Mouse (Mus musculus): Measurements from ENCODE around the gene G0s2. TPM values are rescaled to one million over a fixed set of nuclear protein-coding genes. Genes with fewer than 3 reads are reported as not detected.
A peak's percentile ranks its signal among the peaks of the same experiment; 100 is the strongest.

G0s2 gene
- polyA plus RNA-seq, 1 experiment from 2014 or later: 269 TPM

- H3K9ac ChIP-seq (replicated peaks): no peak overlapping the region
- ATAC-seq: no peak
- 23% methylated on average over 5 of the region's 5 CpGs for WGBS (ENCODE audit: insufficient replicate concordance)
Observed at GRCm38 (mm10) chr1:193230935-193231334, 42.1 kb downstream of the G0s2 start.

GRCm38 (mm10) chr1:193230531-193230930, 42.5 kb downstream of the G0s2 start:
- no peaks in the 10 kb centered on the region for H3K27me3 ChIP-seq (ENCODE audit: insufficient read depth, low read length)
- H3K9me3 ChIP-seq (ENCODE audit: low read length): no peaks in the 10 kb centered on the region
- peak overlapping the region; percentile 71 for H3K27ac ChIP-seq (ENCODE audit: low read depth)
- 52% methylated on average over 3 of the region's 3 CpGs for WGBS (ENCODE audit: insufficient replicate concordance)
- DNase-seq (no peak), ATAC-seq (peak; percentile 65)
- TF ChIP-seq CTCF (IDR thresholded peaks at IDR 0.05; ENCODE audit: low read depth) (no peak), EP300 (IDR thresholded peaks at IDR 0.05; ENCODE audit: low read depth) (no peak)
- 0 out of 2 replicates have a peak, but pooled peaks cover 3% of the 10 kb centered on the region for H3K36me3 ChIP-seq (replicated peaks; ENCODE audit: insufficient read depth, low read length)
- H3K4me2 ChIP-seq (ENCODE audit: low read depth, low read length): no peak overlapping the region
- peaks cover 22% of the 10 kb centered on the region for H3K4me1 ChIP-seq (ENCODE audit: insufficient read depth)
- no peak overlapping the region for H3K4me3 ChIP-seq (ENCODE audit: low read depth, low read length)
- no peak overlapping the region for H3K9ac ChIP-seq (replicated peaks)

More at GRCm38 (mm10) chr1:193230935-193231334, 42.1 kb downstream of the G0s2 start:
- no peak for TF ChIP-seq CTCF (IDR thresholded peaks at IDR 0.05; ENCODE audit: low read depth)
- no peak for TF ChIP-seq EP300 (IDR thresholded peaks at IDR 0.05; ENCODE audit: low read depth)
- no peaks in the 10 kb centered on the region for H3K27me3 ChIP-seq (ENCODE audit: insufficient read depth, low read length)
- no peak for DNase-seq
- H3K4me2 ChIP-seq (ENCODE audit: low read depth, low read length): no peak overlapping the region
- 0 out of 2 replicates have a peak, but pooled peaks cover 3% of the 10 kb centered on the region for H3K36me3 ChIP-seq (replicated peaks; ENCODE audit: insufficient read depth, low read length)
- no peak overlapping the region for H3K4me3 ChIP-seq (ENCODE audit: low read depth, low read length)
- H3K9me3 ChIP-seq (ENCODE audit: low read length): no peaks in the 10 kb centered on the region
- H3K4me1 ChIP-seq (ENCODE audit: insufficient read depth): peaks cover 22% of the 10 kb centered on the region
- H3K27ac ChIP-seq (ENCODE audit: low read depth): peak overlapping the region; percentile 71

GRCm38 (mm10) chr1:193229570-193229969, 43.4 kb downstream of the G0s2 start:
- H3K36me3 ChIP-seq (replicated peaks; ENCODE audit: insufficient read depth, low read length): 0 out of 2 replicates have a peak, but pooled peaks cover 3% of the 10 kb centered on the region
- H3K9me3 ChIP-seq (ENCODE audit: low read length): no peaks in the 10 kb centered on the region
- peaks cover 22% of the 10 kb centered on the region for H3K4me1 ChIP-seq (ENCODE audit: insufficient read depth)
- ATAC-seq (peak; percentile 64), DNase-seq (no peak)
- peak overlapping the region; percentile 70 for H3K27ac ChIP-seq (ENCODE audit: low read depth)
- H3K27me3 ChIP-seq (ENCODE audit: insufficient read depth, low read length): no peaks in the 10 kb centered on the region
- no peak for TF ChIP-seq EP300 (IDR thresholded peaks at IDR 0.05; ENCODE audit: low read depth)
- no peak for TF ChIP-seq CTCF (IDR thresholded peaks at IDR 0.05; ENCODE audit: low read depth)
- H3K9ac ChIP-seq (replicated peaks): no peak overlapping the region
- H3K4me3 ChIP-seq (ENCODE audit: low read depth, low read length): no peak overlapping the region
- 63% methylated on average over 5 of the region's 5 CpGs for WGBS (ENCODE audit: insufficient replicate concordance)
- no peak overlapping the region for H3K4me2 ChIP-seq (ENCODE audit: low read depth, low read length)

- no peak overlapping the region for H3K9ac ChIP-seq (replicated peaks)
- DNase-seq (no peak), ATAC-seq (no peak)
- no peak overlapping the region for H3K4me3 ChIP-seq (ENCODE audit: low read depth, low read length)
- no peaks in the 10 kb centered on the region for H3K9me3 ChIP-seq (ENCODE audit: low read length)
- peaks cover 22% of the 10 kb centered on the region for H3K4me1 ChIP-seq (ENCODE audit: insufficient read depth)
- peaks cover 13% of the 10 kb centered on the region; the same call in 1 of the 2 replicates for H3K36me3 ChIP-seq (replicated peaks; ENCODE audit: insufficient read depth, low read length)
- H3K27me3 ChIP-seq (ENCODE audit: insufficient read depth, low read length): no peaks in the 10 kb centered on the region
- TF ChIP-seq CTCF (IDR thresholded peaks at IDR 0.05; ENCODE audit: low read depth) (no peak), EP300 (IDR thresholded peaks at IDR 0.05; ENCODE audit: low read depth) (no peak)
- 81% methylated on average over 4 of the region's 4 CpGs for WGBS (ENCODE audit: insufficient replicate concordance)
- H3K27ac ChIP-seq (ENCODE audit: low read depth): no peak overlapping the region
- H3K4me2 ChIP-seq (ENCODE audit: low read depth, low read length): no peak overlapping the region
Observed at GRCm38 (mm10) chr1:193227537-193227936, 45.5 kb downstream of the G0s2 start.

GRCm38 (mm10) chr1:193226724-193227522, 46.1 kb downstream of the G0s2 start:
- no peak overlapping the region for H3K27ac ChIP-seq (ENCODE audit: low read depth)
- TF ChIP-seq CTCF (IDR thresholded peaks at IDR 0.05; ENCODE audit: low read depth) (no peak), EP300 (IDR thresholded peaks at IDR 0.05; ENCODE audit: low read depth) (no peak)
- H3K4me3 ChIP-seq (ENCODE audit: low read depth, low read length): no peak overlapping the region
- peaks cover 22% of the 10 kb centered on the region for H3K4me1 ChIP-seq (ENCODE audit: insufficient read depth)
- peaks cover 17% of the 10 kb centered on the region; the same call in 1 of the 2 replicates for H3K36me3 ChIP-seq (replicated peaks; ENCODE audit: insufficient read depth, low read length)
- DNase-seq (no peak), ATAC-seq (no peak)
- H3K27me3 ChIP-seq (ENCODE audit: insufficient read depth, low read length): no peaks in the 10 kb centered on the region
- 43% methylated on average over 7 of the region's 7 CpGs for WGBS (ENCODE audit: insufficient replicate concordance)
- no peaks in the 10 kb centered on the region for H3K9me3 ChIP-seq (ENCODE audit: low read length)
- no peak overlapping the region for H3K9ac ChIP-seq (replicated peaks)
- no peak overlapping the region for H3K4me2 ChIP-seq (ENCODE audit: low read depth, low read length)

GRCm38 (mm10) chr1:193226114-193226513, 46.9 kb downstream of the G0s2 start:
- H3K9me3 ChIP-seq (ENCODE audit: low read length): no peaks in the 10 kb centered on the region
- no peak overlapping the region for H3K9ac ChIP-seq (replicated peaks)
- H3K4me1 ChIP-seq (ENCODE audit: insufficient read depth): peaks cover 16% of the 10 kb centered on the region
- TF ChIP-seq CTCF (IDR thresholded peaks at IDR 0.05; ENCODE audit: low read depth): no peak
- TF ChIP-seq EP300 (IDR thresholded peaks at IDR 0.05; ENCODE audit: low read depth): no peak
- WGBS (ENCODE audit: insufficient replicate concordance): 86% methylated on average over 4 of the region's 4 CpGs
- no peak overlapping the region for H3K27ac ChIP-seq (ENCODE audit: low read depth)
- H3K36me3 ChIP-seq (replicated peaks; ENCODE audit: insufficient read depth, low read length): peaks cover 20% of the 10 kb centered on the region; the same call in 1 of the 2 replicates
- ATAC-seq: no peak
- no peak overlapping the region for H3K4me2 ChIP-seq (ENCODE audit: low read depth, low read length)
- no peak for DNase-seq
- H3K27me3 ChIP-seq (ENCODE audit: insufficient read depth, low read length): no peaks in the 10 kb centered on the region
- no peak overlapping the region for H3K4me3 ChIP-seq (ENCODE audit: low read depth, low read length)
